8 mouse cellular contexts compared by ENCODE assay signal in the genomic region with DNA sequence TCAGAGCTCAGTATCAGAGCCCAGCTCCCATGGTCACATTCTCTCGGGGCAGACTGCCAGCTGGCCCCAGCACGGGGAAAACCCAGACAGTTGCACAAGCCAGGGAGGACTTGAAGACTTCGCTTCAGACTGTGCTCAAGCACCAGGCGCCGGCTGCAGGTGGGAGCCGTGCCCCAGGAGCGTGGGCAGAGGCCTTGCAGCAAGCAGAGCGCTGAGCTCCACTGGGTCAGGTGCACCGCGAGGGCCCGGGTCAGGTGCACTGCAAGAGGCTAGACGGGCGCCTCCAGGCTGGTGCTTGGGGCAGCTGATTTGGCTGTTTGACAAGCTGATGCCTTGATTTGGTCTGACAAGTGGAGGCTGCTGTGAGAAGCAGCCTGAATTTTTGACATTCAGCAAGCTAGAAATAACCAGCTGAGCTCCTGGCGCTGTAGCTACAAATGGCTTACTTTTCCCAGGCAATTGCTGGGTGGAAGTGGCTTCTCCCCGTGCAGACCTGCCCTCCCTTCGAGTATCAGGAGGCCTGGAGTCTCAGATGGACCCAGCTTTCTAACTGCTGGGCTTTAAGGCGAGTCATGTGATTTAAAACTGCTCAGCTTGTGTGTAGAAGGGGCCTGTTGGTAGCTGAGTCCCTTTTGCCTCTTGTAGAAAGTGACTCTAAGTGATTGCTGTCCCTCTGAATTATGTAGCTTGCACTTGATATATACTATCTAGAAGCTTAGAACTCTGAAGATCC.
DNase-seq lines count a peak whose midpoint lies in the region; ATAC-seq and TF ChIP-seq lines count a peak whose summit lies in the region.

No protein-coding gene starts in this region.

- no peak for TF ChIP-seq CTCF in hindbrain, postnatal 0 days (IDR thresholded peaks at IDR 0.05; ENCODE audit: low read depth)

- H3K27ac ChIP-seq in hindbrain, postnatal 0 days, result peak overlapping the region; percentile 56; the same call in 1 of the 2 replicates

- DNase-seq in cerebellum, postnatal 25 days, result peak; percentile 68 to 77
- DNase-seq in gastrocnemius, postnatal 25 days, result peak; percentile 79
- peak; percentile 76 for DNase-seq in hindbrain, postnatal 0 days (ENCODE audit: low spot score)
- DNase-seq in layer of hippocampus, postnatal 36 days, result peak; percentile 41 to 53
- DNase-seq in lung, postnatal 14 days, result peak; percentile 82
- DNase-seq in right cerebral cortex, postnatal 36 days (ENCODE audit: low spot score in 2 of 2), result peak; percentile 54 to 65
- DNase-seq in c-Kit-positive CD71-positive TER-119-positive erythroid progenitor cells, embryonic 14.5 days (ENCODE audit: low spot score), result no peak

- H3K9ac ChIP-seq in hindbrain, postnatal 0 days (replicated peaks; ENCODE audit: low read length), result 0 out of 2 replicates have a peak overlapping the region, but pooled peaks have one; percentile 21

- no peaks in the 10 kb centered on the region for H3K9me3 ChIP-seq in hindbrain, postnatal 0 days (ENCODE audit: low read length)

- H3K36me3 ChIP-seq in hindbrain, postnatal 0 days (ENCODE audit: insufficient read depth, low read length), result no peaks in the 10 kb centered on the region

- no peak overlapping the region for H3K4me3 ChIP-seq in hindbrain, postnatal 0 days (ENCODE audit: low read length)

- ATAC-seq in activated CD4-positive, CD25-positive, alpha-beta regulatory T cell, adult 4 months, result peak; percentile 52
- peak; percentile 78 for ATAC-seq in hindbrain, postnatal 0 days

- peaks cover 16% of the 10 kb centered on the region for H3K4me1 ChIP-seq in hindbrain, postnatal 0 days (ENCODE audit: insufficient read depth, low read length)

- peak overlapping the region; percentile 37 for H3K4me2 ChIP-seq in hindbrain, postnatal 0 days (ENCODE audit: low read depth, low read length)

- 14% methylated on average over 17 of the region's 17 CpGs for WGBS in hindbrain, postnatal 0 days

- no peaks in the 10 kb centered on the region for H3K27me3 ChIP-seq in hindbrain, postnatal 0 days (ENCODE audit: insufficient read depth, low read length)
